Mouse (Mus musculus): ENCODE measurements around the gene Hist1h2ac.

Hist1h2ac gene

GRCm38 (mm10) chr13:23688956-23689355 lies 5.2 kb upstream of the Hist1h2ac start:
- CTCF ChIA-PET = no interaction called here
- POLR2A ChIA-PET = interaction anchor here in 3 of 4 experiments (0.6 to 15.5 kb wide), 14 partner anchors 8 to 218 kb away, joined by 3 to 573 read pairs (median 4); partner anchors contain the start of genes Hist1h4c (in 2 of the 3), Hist1h1a (in 1 of the 3), Hist1h1c (in 1 of the 3) and Hist1h1t (in 1 of the 3)

DNA sequence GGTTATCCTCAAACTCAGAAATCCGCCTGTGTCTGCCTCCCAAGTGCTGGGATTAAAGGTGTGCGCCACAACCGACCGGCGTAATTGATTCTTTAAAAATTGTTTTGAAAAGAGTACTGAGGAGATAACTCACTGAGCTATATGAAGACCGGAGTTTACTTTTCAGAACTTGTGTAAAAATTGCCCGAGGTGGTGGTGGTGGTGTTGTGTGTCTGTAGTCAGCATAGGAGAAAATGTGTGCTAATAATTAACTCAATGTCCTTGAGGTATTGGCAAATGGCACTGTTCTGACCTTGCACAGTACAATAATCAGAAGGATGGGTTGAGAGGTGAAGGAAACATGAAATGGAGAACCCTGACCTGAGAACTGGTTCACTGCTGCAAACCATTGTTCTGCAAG lies 4.2 kb upstream of the Hist1h2ac start:
- ChIA-PET CTCF (no interaction called here), POLR2A (interaction anchor here in 2 of 4 experiments (1.0 to 15.5 kb wide), 9 partner anchors 9 to 107 kb away, joined by 3 to 573 read pairs (median 5); partner anchors contain the start of genes Hist1h4c (in 2 of the 2), Hist1h1a (in 1 of the 2), Hist1h1c (in 1 of the 2) and Hist1h1t (in 1 of the 2))

GRCm38 (mm10) chr13:23687181-23687580 lies 3.4 kb upstream of the Hist1h2ac start:
- ChIA-PET POLR2A (interaction anchor here in 2 of 4 experiments (1.2 to 10.4 kb wide), 6 partner anchors 10 to 102 kb away, joined by 3 to 352 read pairs (median 84); partner anchors contain the start of genes Hist1h4c (in 2 of the 2), Hist1h1a (in 1 of the 2), Hist1h1c (in 1 of the 2) and Hist1h1t (in 1 of the 2)), CTCF (no interaction called here)

- CTCF ChIA-PET = no interaction called here
- POLR2A ChIA-PET = interaction anchor here (0.5 to 10.4 kb wide), 41 partner anchors 10 to 1899 kb away, joined by 3 to 469 read pairs (median 54); partner anchors contain the start of genes Hist1h1c (in 4 of the 4), Hist1h1e (in 3 of the 4), Hist1h1t (in 3 of the 4) and Hist1h2bb (in 3 of the 4)
Measured at GRCm38 (mm10) chr13:23685966-23686365, 2.2 kb upstream of the Hist1h2ac start.

DNA sequence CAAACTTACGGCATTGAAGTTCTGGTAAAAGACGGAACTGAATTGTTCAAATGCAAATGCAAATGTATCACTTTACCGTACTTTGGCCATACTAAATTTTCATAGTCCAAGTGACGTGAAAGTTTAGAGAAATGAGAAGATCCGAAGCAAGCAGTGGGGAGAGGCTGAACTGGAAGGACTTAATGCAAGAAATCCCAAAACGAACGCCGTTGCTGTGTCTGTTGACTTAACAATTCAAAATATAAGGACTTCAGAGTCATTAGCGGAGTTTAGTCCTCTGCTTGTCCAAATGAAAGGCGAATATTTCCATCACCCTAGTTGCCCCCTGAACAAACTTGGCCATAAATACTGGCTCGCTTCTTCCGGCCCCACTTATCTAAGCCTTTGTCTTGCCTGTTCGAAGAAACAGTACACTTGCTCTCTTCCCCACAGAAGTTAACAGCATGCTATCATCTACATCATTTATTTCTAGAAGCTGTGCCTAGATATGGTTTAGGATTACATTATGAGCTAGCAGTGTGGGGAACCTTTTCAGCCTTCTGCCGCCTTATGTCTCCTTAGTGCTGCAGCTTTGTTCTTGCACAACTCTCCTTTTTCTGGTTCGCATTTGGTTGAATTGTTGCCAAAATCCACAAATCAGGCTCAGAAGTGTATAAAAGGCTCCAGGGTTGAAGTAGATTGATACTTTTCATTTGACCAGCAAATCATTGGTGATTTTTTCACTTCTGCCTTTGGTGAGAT lies 1.5 kb upstream of the Hist1h2ac start:
- ChIA-PET CTCF (interaction anchor here in 2 of 4 experiments (2.0 to 2.8 kb wide), 2 partner anchors 13 kb away, joined by 9 to 23 read pairs; partner anchors contain the start of gene Hist1h4c (in 2 of the 2)), POLR2A (interaction anchor here (0.5 to 10.4 kb wide), 94 partner anchors 9 to 1968 kb away, joined by 3 to 469 read pairs (median 19); partner anchors contain the start of genes Hist1h1c (in 4 of the 4), Hist1h1t (in 4 of the 4), Hist1h2be (in 4 of the 4) and Hist1h3b (in 4 of the 4))

DNA sequence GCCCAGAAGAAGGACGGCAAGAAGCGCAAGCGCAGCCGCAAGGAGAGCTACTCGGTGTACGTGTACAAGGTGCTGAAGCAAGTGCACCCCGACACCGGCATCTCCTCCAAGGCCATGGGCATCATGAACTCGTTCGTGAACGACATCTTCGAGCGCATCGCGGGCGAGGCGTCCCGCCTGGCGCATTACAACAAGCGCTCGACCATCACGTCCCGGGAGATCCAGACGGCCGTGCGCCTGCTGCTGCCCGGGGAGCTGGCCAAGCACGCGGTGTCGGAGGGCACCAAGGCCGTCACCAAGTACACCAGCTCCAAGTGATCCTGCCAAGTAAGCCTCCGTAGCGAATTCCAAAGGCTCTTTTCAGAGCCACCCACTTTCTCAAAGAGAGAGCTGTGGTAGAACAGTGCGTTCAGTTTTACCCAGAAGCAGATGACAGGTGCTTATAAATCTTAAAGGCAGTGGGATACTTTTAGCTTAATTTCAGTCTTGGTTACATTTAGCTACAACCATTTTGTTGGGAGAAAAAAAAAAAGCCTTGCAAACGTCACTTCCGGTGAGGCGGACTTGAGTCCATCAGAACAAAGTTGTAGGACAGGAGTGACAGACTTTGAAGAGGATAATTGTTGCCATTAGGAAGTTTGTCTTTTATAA lies 672 bp upstream of the Hist1h2ac start:
- ChIA-PET CTCF (interaction anchor here (0.6 to 2.8 kb wide), 9 partner anchors 13 to 732 kb away, joined by 3 to 23 read pairs (median 4); partner anchors contain the start of genes Hist1h4c (in 2 of the 4), Hist1h3b (in 1 of the 4), Hist1h4a (in 1 of the 4) and Hist1h4b (in 1 of the 4)), POLR2A (interaction anchor here (0.5 to 10.4 kb wide), 198 partner anchors 10 to 1967 kb away, joined by 3 to 469 read pairs (median 7); partner anchors contain the start of genes Hist1h1a (in 4 of the 4), Hist1h1c (in 4 of the 4), Hist1h1t (in 4 of the 4) and Hist1h2ae (in 4 of the 4))

DNA sequence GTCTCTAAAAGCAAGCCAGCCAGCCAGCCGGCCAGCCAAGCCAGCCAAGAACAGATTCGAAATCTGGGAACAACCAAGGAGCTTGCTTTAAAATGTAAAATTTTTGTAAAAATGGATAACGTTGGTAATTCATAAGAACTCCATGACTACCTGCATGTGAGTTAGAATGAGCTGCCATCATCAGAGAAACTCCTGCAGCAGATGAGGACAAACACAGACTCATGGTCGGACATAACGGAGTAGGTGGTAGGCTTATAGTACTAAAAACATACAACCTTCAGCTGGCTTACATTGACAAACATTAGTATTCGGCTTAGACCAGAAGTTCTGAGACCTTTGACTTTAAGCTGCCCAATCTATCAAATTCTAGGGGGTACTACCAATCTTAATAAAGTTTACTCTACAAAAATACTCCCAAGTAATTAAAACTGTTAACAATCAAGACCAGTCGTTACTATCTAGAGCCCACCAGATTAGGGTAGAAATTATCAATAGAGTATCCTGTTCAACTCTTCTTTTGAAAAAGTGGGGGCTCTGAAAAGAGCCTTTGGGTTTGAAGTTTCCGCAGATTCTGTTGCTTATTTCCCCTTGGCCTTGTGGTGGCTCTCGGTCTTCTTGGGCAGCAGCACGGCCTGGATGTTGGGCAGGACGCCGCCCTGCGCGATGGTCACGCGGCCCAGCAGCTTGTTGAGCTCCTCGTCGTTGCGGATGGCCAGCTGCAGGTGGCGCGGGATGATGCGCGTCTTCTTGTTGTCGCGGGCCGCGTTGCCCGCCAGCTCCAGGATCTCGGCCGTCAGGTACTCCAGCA lies 597 bp downstream of the Hist1h2ac start:
- ChIA-PET CTCF (interaction anchor here in 3 of 4 experiments (0.6 to 2.8 kb wide), 5 partner anchors 14 to 77 kb away, joined by 3 to 23 read pairs (median 5); partner anchors contain the start of genes Hist1h4c (in 3 of the 3) and Hist1h4a (in 1 of the 3)), POLR2A (interaction anchor here (0.5 to 10.4 kb wide), 190 partner anchors 8 to 1929 kb away, joined by 3 to 469 read pairs (median 7); partner anchors contain the start of genes Hist1h1a (in 4 of the 4), Hist1h2ae (in 4 of the 4), Hist1h2be (in 4 of the 4) and Hist1h2bg (in 4 of the 4))

DNA sequence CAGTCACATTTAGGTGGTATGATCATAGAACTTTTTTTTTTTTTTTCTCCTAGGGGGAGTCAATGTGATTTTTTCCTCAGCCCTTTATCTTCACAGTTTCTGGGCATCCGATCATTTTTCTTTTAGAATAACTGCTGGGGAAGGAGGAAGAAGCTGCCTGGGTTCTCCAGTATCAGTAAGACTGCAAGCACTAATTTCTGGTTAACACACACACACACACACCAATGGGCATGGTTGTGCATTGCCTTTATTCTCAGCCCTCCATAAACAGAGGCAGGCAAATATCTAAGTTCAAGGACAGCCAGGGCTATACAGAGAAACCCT lies 1.2 kb downstream of the Hist1h2ac start:
- POLR2A ChIA-PET = interaction anchor here (0.7 to 10.4 kb wide), 79 partner anchors 8 to 1640 kb away, joined by 3 to 469 read pairs (median 22); partner anchors contain the start of genes Hist1h1a (in 3 of the 4), Hist1h1c (in 3 of the 4), Hist1h1e (in 3 of the 4) and Hist1h1t (in 3 of the 4)
- CTCF ChIA-PET = interaction anchor here in 2 of 4 experiments (0.6 to 2.8 kb wide), 3 partner anchors 15 to 72 kb away, joined by 3 to 23 read pairs (median 5); partner anchors contain the start of gene Hist1h4c (in 2 of the 2)

DNA sequence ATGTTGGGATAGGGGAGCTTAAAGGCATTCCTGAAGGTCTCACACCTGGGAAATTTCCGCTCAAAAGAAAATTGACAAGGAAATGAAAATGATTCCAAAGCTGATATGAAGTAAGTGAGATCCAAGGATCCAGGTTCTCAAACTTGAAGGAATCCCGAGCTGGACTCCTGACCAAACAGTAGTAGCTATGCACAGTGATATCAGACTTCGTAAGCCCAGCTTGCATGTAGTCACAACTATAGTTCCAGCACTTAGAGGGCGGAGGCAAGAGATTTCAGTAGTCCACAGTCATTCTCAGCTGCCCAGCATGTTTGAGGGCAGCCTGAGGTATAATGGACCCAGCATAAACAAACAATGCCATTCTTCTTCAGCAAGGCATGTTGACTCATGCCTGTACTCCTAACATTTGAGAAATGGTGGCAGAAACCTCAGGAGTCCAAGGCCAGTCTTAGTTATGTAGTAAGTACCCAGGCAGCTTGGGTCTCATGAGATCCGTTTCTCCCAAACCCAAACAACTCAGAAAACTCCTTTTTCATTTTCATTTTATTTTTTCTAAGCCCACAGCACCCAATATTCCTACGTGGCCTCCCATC lies 1.7 kb downstream of the Hist1h2ac start:
- POLR2A ChIA-PET = interaction anchor here (0.6 to 10.4 kb wide), 64 partner anchors 8 to 1639 kb away, joined by 3 to 469 read pairs (median 24); partner anchors contain the start of genes Hist1h4c (in 4 of the 4), Hist1h1a (in 3 of the 4), Hist1h1c (in 3 of the 4) and Hist1h1e (in 3 of the 4)

DNA sequence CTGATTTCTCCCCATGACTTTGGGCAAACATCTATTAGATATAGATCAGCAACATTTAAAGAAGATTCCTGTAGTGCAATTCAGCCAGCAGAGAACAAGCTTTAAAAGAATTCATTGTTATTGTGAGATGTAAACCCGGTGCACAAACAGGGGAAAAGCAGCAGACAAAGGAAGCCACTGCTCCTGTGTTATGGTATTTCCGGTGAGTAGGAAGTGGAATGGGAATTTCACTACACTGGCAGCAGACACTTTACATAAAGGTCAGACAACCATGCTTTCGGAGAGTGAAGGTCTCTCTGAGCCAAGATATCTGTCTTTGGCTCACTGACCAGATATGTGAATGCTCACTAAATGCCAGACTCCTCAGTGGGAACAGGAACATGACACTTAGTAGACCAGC lies 21.2 kb downstream of the Hist1h2ac start:
- CTCF ChIA-PET = no interaction called here
- POLR2A ChIA-PET = interaction anchor here in 3 of 4 experiments (0.8 to 14.2 kb wide), 8 partner anchors 20 to 107 kb away, joined by 3 to 92 read pairs (median 4); partner anchors contain the start of genes Hist1h2ac (in 3 of the 3), Hist1h2bc (in 3 of the 3), Hist1h2be (in 1 of the 3) and Hist1h4a (in 1 of the 3)

More for the DNA sequence above, 1.7 kb downstream of the Hist1h2ac start:
- CTCF ChIA-PET = no interaction called here

DNA sequence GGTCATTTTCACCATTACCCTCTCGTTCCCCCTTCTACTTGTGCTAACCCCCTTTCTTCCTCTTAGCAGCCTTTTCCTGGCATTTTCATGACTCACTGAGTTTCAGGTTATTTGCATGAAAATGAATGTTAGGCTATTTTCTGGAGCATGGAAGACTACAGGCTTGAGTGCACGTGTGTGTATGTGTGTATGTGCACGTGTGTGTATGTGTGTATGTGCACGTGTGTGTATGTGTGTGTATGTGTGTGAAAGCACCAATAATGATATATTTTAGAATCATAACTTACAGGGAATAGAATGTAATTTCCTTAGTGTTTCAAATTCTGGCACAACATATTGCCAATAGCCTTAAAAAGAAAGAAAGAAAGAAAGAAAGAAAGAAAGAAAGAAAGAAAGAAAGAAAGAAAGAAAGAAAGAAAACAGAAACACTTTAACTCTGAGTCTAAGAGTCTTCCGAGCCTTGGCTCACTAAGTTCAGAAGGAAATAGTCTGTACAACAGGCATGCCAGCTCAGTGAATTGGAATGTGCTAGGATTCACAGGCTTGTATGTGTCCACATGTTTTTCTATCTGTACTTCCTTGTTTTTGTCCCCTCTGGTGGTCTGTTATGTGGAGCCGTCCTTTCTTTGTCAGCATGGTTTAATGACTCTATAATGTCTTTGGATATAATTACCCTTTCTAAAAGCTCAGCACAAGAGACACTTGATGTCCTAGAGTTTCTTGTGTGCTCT lies 23.9 kb downstream of the Hist1h2ac start:
- ChIA-PET POLR2A (interaction anchor here in 3 of 4 experiments (0.9 to 14.2 kb wide), 3 partner anchors 23 to 24 kb away, joined by 3 to 92 read pairs (median 14); partner anchors contain the start of genes Hist1h2ac (in 3 of the 3) and Hist1h2bc (in 3 of the 3)), CTCF (no interaction called here)
